Mouse (Mus musculus) stomach, embryonic 16.5 days (tissue): ENCODE results near the gene Ankef1. TPM values are rescaled to one million over a fixed set of nuclear protein-coding genes. Genes with fewer than 3 reads are reported as not detected.

ENCODE experiments used
- ATAC-seq: fragments of 200-750 bp; cut with Nextera tagmentation; 2 replicates; pipeline ENCODE4 v1.8.0; 2017; ENCODE audit warnings: moderate number of reproducible peaks, moderate TSS enrichment; ENCODE audit not compliant: insufficient read depth, low FRiP score
- H3K27ac ChIP-seq: fragments of 300-500 bp; sonication (generic); 2 replicates; pipeline ENCODE4 v1.5.1; 2014; ENCODE audit warnings: low read length
- H3K27me3 ChIP-seq: fragments of 300-500 bp; sonication (generic); 2 replicates; pipeline ENCODE4 v1.6.1; 2014; ENCODE audit warnings: low read length, control low read depth, mixed read lengths; ENCODE audit not compliant: control insufficient read depth, insufficient read depth
- H3K36me3 ChIP-seq: fragments of 300-500 bp; sonication (generic); 2 replicates; pipeline ENCODE4 v1.6.1; 2014; ENCODE audit warnings: low read length; ENCODE audit not compliant: control insufficient read depth, insufficient read depth
- H3K4me1 ChIP-seq: fragments of 300-500 bp; sonication (generic); 2 replicates; pipeline ENCODE4 v1.6.1; 2014; ENCODE audit warnings: low read length, control low read depth, mixed read lengths; ENCODE audit not compliant: control insufficient read depth, insufficient read depth
- H3K4me2 ChIP-seq: fragments of 300-500 bp; sonication (generic); 2 replicates; pipeline ENCODE4 v1.6.1; 2014; ENCODE audit warnings: low read depth, low read length, mixed read lengths
- H3K4me3 ChIP-seq: fragments of 300-500 bp; sonication (generic); replicated peaks from 2 replicates; pipeline ENCODE4 v1.5.1; 2014; ENCODE audit warnings: mild to moderate bottlenecking, low read length
- H3K9ac ChIP-seq: fragments of 300-500 bp; sonication (generic); 2 replicates; pipeline ENCODE4 v1.6.1; 2014; ENCODE audit warnings: low read length
- H3K9me3 ChIP-seq: fragments of 300-500 bp; sonication (generic); replicated peaks from 2 replicates; pipeline ENCODE4 v1.6.1; 2016; ENCODE audit warnings: low read length, control low read depth; ENCODE audit not compliant: control insufficient read depth
- WGBS: fragments of 180-500 bp; shearing (Covaris S2); extraction: QIAGEN DNeasy Blood & Tissue Kit; methylation state at CpG from one replicate; pipeline ENCODE4 v1.1.7; 2014; 5-methylcytosine and 5-hydroxymethylcytosine counted together
- polyA plus RNA-seq: library from polyadenylated mRNA; unstranded; fragments of >200 nt; fragmentation: Nextera tagmentation; extraction: Ambion mirVana; gene quantifications from 2 replicates; pipeline ENCODE4 v1.2.1, GENCODE M21; 2015

Gene Ankef1
- polyA plus RNA-seq, 1 experiment from 2014 or later, result 0.27 TPM

GRCm38 (mm10) chr2:136570856-136571255 is 69.1 kb downstream of the Ankef1 start:
- 59% methylated on average over 2 of the region's 2 CpGs for WGBS

GRCm38 (mm10) chr2:136582762-136583161 is 81.1 kb downstream of the Ankef1 start:
- H3K27ac ChIP-seq, result no peak overlapping the region

More at GRCm38 (mm10) chr2:136570856-136571255, 69.1 kb downstream of the Ankef1 start:
- Histone ChIP-seq H3K4me2 (no peak overlapping the region), H3K4me1 (no peaks in the 10 kb centered on the region), H3K27ac (no peak overlapping the region), H3K4me3 (no peak overlapping the region), H3K9me3 (no peaks in the 10 kb centered on the region), H3K36me3 (no peaks in the 10 kb centered on the region), H3K9ac (no peak overlapping the region), H3K27me3 (no peaks in the 10 kb centered on the region)
- no peak for ATAC-seq

GRCm38 (mm10) chr2:136588811-136589210 is 87.1 kb downstream of the Ankef1 start:
- WGBS, result 30% methylated on average over 2 of the region's 2 CpGs
- no peak for ATAC-seq

More at GRCm38 (mm10) chr2:136582762-136583161, 81.1 kb downstream of the Ankef1 start:
- Histone ChIP-seq H3K9ac (no peak overlapping the region), H3K27me3 (no peaks in the 10 kb centered on the region), H3K36me3 (no peaks in the 10 kb centered on the region), H3K4me3 (no peak overlapping the region), H3K4me1 (no peaks in the 10 kb centered on the region), H3K9me3 (no peaks in the 10 kb centered on the region), H3K4me2 (no peak overlapping the region)
- no peak for ATAC-seq
- WGBS, result 60% methylated on average over 2 of the region's 2 CpGs

GRCm38 (mm10) chr2:136596451-136596850 is 94.7 kb downstream of the Ankef1 start:
- Histone ChIP-seq H3K36me3 (no peaks in the 10 kb centered on the region), H3K4me3 (no peak overlapping the region), H3K4me1 (no peaks in the 10 kb centered on the region), H3K27ac (no peak overlapping the region), H3K4me2 (no peak overlapping the region), H3K27me3 (no peaks in the 10 kb centered on the region), H3K9me3 (no peaks in the 10 kb centered on the region), H3K9ac (no peak overlapping the region)
- 33% methylated on average over 3 of the region's 3 CpGs for WGBS
- no peak for ATAC-seq

More at GRCm38 (mm10) chr2:136588811-136589210, 87.1 kb downstream of the Ankef1 start:
- no peaks in the 10 kb centered on the region for H3K4me1 ChIP-seq
- no peaks in the 10 kb centered on the region for H3K27me3 ChIP-seq
- no peak overlapping the region for H3K4me2 ChIP-seq
- H3K36me3 ChIP-seq, result no peaks in the 10 kb centered on the region
- H3K9me3 ChIP-seq, result no peaks in the 10 kb centered on the region
- H3K4me3 ChIP-seq, result no peak overlapping the region
- no peak overlapping the region for H3K9ac ChIP-seq
- H3K27ac ChIP-seq, result no peak overlapping the region

- Histone ChIP-seq H3K9ac (no peak overlapping the region), H3K27me3 (no peaks in the 10 kb centered on the region), H3K36me3 (no peaks in the 10 kb centered on the region), H3K4me2 (no peak overlapping the region), H3K4me1 (no peaks in the 10 kb centered on the region), H3K4me3 (no peak overlapping the region), H3K9me3 (no peaks in the 10 kb centered on the region), H3K27ac (no peak overlapping the region)
- WGBS, result 78% methylated on average over 6 of the region's 6 CpGs
- ATAC-seq, result no peak
Measured at GRCm38 (mm10) chr2:136598743-136599142, 97.0 kb downstream of the Ankef1 start.

GRCm38 (mm10) chr2:136600651-136601170 is 99.0 kb downstream of the Ankef1 start:
- Histone ChIP-seq H3K36me3 (no peaks in the 10 kb centered on the region), H3K9ac (no peak overlapping the region), H3K4me3 (no peak overlapping the region), H3K9me3 (no peaks in the 10 kb centered on the region), H3K4me2 (no peak overlapping the region), H3K27me3 (no peaks in the 10 kb centered on the region), H3K4me1 (no peaks in the 10 kb centered on the region), H3K27ac (no peak overlapping the region)
- WGBS, result 75% methylated on average over 5 of the region's 5 CpGs
- no peak for ATAC-seq

- Histone ChIP-seq H3K4me3 (no peak overlapping the region), H3K27ac (no peak overlapping the region), H3K36me3 (no peaks in the 10 kb centered on the region), H3K4me1 (no peaks in the 10 kb centered on the region), H3K9ac (no peak overlapping the region), H3K27me3 (no peaks in the 10 kb centered on the region), H3K4me2 (no peak overlapping the region), H3K9me3 (no peaks in the 10 kb centered on the region)
- 65% methylated on average over 4 of the region's 4 CpGs for WGBS
- ATAC-seq, result no peak
Measured at GRCm38 (mm10) chr2:136601206-136601605, 99.5 kb downstream of the Ankef1 start.

Other genes with a start within 250 kb of the Ankef1 start
- 1.0 and 1.6 TPM in 2 replicates for gene Pak7, start 113.9 kb upstream of the Ankef1 start, polyA plus RNA-seq
- gene Snap25, start 211.5 kb downstream of the Ankef1 start, polyA plus RNA-seq, result 11.3 and 12.3 TPM in 2 replicates